Mouse (Mus musculus) liver, postnatal 0 days (tissue): ENCODE measurements around the gene Arhgef2. TPM values are rescaled to one million over a fixed set of nuclear protein-coding genes. Genes with fewer than 3 reads are reported as not detected.

Experiments
- ATAC-seq: fragments of 200-750 bp; cut with Nextera tagmentation; 2 replicates; pipeline ENCODE4 v1.8.0; 2017; ENCODE audit warnings: mild to moderate bottlenecking, moderate library complexity
- DNase-seq: peaks from one replicate; pipeline ENCODE4 v3.0.0-alpha.2; 2016
- H3K27ac ChIP-seq: fragments of 300-500 bp; sonication (generic); 2 replicates; pipeline ENCODE4 v1.5.1; 2014; ENCODE audit warnings: antibody characterized with exemption, moderate library complexity, mild to moderate bottlenecking, low read depth
- H3K27me3 ChIP-seq: fragments of 300-500 bp; sonication (generic); 2 replicates; pipeline ENCODE4 v1.6.1; 2014; ENCODE audit warnings: low read length, control low read depth, mixed read lengths; ENCODE audit not compliant: insufficient read depth
- H3K36me3 ChIP-seq: fragments of 300-500 bp; sonication (generic); replicated peaks from 2 replicates; pipeline ENCODE4 v1.6.1; 2014; ENCODE audit warnings: mild to moderate bottlenecking, control low read depth, low read length, moderate library complexity, mixed read lengths; ENCODE audit not compliant: insufficient read depth
- H3K4me1 ChIP-seq: fragments of 300-500 bp; sonication (generic); 2 replicates; pipeline ENCODE4 v1.6.1; 2014; ENCODE audit warnings: antibody characterized with exemption, mild to moderate bottlenecking, control low read depth; ENCODE audit not compliant: insufficient read depth
- H3K4me2 ChIP-seq: fragments of 300-500 bp; sonication (generic); 2 replicates; pipeline ENCODE4 v1.6.1; 2014; ENCODE audit warnings: low read depth, mild to moderate bottlenecking, low read length, moderate library complexity, mixed read lengths
- H3K4me3 ChIP-seq: fragments of 300-500 bp; sonication (generic); 2 replicates; pipeline ENCODE4 v1.5.1; 2014; ENCODE audit warnings: low read depth, low read length
- H3K9ac ChIP-seq: fragments of 300-500 bp; sonication (generic); replicated peaks from 2 replicates; pipeline ENCODE4 v1.6.1; 2014; ENCODE audit warnings: mild to moderate bottlenecking, moderate library complexity
- H3K9me3 ChIP-seq: fragments of 300-500 bp; sonication (generic); 2 replicates; pipeline ENCODE4 v1.6.1; 2016; ENCODE audit warnings: mild to moderate bottlenecking, control low read depth, low read length, mixed read lengths
- CTCF ChIP-seq: sonication (generic); IDR thresholded peaks from 2 replicates; pipeline ENCODE4 v1.5.1; 2016; ENCODE audit warnings: antibody characterized with exemption, low read depth
- EP300 ChIP-seq: IDR thresholded peaks from 2 replicates; pipeline ENCODE4 v1.6.1; 2016; ENCODE audit warnings: antibody characterized with exemption, low read depth, mild to moderate bottlenecking
- WGBS: fragments of 180-500 bp; shearing (Covaris S2); extraction: QIAGEN DNeasy Blood & Tissue Kit; methylation state at CpG from one replicate; pipeline ENCODE4 v1.1.7; 2014; ENCODE audit not compliant: insufficient replicate concordance; 5-methylcytosine and 5-hydroxymethylcytosine counted together
- polyA plus RNA-seq: library from polyadenylated mRNA; unstranded; fragments of >200 nt; fragmentation: Nextera tagmentation; extraction: Ambion mirVana; gene quantifications from 2 replicates; pipeline ENCODE4 v1.2.1, GENCODE M21; 2015

The Arhgef2 gene
- polyA plus RNA-seq, 1 experiment from 2014 or later = 13.7 TPM

DNA sequence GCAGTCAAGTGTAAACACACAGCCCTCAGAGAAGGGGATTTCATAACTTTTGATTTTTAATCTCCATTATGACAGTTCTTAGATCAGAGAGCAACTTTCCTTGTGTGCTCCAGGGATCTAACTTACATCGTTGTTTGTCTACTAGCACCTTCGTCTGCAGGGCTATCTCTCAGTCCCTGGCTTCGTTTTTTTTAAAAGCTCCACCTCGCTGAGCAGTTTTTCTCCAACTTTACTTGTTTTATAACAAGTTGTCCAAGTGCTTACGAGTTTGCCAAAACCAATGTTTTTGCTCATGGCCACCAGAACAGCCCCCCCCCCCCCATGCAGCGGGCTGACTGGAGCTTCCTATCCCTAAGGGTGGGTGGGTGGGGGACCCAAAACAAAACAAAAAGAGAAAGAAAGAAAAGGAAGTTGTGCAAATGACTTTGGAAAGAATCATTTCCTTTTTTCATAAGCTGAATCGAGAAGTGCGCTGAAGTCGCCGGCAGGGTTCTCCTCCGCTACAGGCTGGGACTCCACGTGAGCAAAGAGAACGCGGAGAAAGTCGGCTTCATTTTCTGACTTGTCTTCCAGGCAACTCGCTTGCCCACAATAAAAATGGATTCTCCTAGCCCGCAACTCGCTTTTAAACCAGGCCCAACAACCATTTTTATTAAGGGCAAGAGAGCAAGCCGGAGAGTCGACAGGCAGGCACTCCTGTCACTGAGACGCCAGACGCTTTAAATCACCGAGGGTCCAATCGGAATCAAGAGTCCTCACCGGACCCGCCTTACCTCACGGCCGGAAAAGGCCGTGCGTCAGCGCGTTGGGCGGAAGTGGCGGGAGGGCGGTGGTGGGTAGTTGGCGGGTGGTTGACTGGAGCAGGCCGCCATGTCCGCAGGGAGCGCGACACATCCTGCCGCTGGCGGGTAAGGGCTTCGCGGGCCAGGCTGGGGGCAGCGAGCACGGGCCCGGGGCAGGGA lies 79.5 kb downstream of the Arhgef2 start, which contains the start of gene Khdc4:
Gene Khdc4, plus strand, starts transcription at position 824 of the 962 bp plus-strand sequence.
- no peaks in the 10 kb centered on the region for H3K27me3 ChIP-seq
- peak within 1 kb of the TSS; percentile 90 for H3K4me3 ChIP-seq
- H3K4me1 ChIP-seq = 0 out of 2 replicates have a peak, but pooled peaks cover 4% of the 10 kb centered on the region
- under 1% methylated on average over 47 of the region's 47 CpGs for WGBS
- peak; percentile 97 for ATAC-seq
- peak; percentile 96 for DNase-seq
- H3K9ac ChIP-seq = peak within 1 kb of the TSS; percentile 94
- H3K27ac ChIP-seq = peak within 1 kb of the TSS; percentile 98
- H3K36me3 ChIP-seq = peaks cover 18% of the 10 kb centered on the region
- TF ChIP-seq EP300 = peak; percentile 48; the same call in 1 of the 2 replicates
- TF ChIP-seq CTCF = no peak; the same call in 1 of the 2 replicates
- H3K9me3 ChIP-seq = no peaks in the 10 kb centered on the region
- peak within 1 kb of the TSS; percentile 75 for H3K4me2 ChIP-seq

DNA sequence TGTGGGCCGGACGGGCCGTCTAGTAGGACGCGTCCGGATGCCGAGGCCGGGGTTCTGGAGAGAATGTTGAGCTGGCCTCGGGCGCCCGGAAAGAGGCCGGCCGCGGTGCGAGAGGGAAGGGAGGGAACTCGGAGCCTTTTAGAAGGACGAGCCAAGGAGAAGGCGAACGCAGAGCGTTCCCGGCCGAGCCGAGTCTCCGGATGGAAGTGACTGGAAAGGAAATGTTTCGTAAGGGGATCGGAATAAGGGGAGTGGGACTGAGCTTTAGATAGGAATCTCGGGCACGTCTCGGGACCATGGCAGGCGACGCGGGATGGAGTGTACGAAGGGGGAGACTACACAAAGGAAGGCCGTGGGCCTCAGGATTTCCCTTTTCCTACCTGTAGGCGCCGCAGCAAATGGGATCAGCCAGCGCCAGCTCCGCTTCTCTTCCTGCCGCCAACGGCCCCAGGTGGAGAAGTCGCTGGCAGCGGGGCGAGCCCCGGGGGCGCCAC lies 80.2 kb downstream of the Arhgef2 start:
- TF ChIP-seq EP300 = no peak
- TF ChIP-seq CTCF = peak; percentile 34
- Histone ChIP-seq H3K4me2 (peak overlapping the region; percentile 75), H3K9me3 (no peaks in the 10 kb centered on the region), H3K27me3 (no peaks in the 10 kb centered on the region), H3K4me1 (0 out of 2 replicates have a peak, but pooled peaks cover 4% of the 10 kb centered on the region), H3K27ac (peak overlapping the region; percentile 98), H3K9ac (peak overlapping the region; percentile 94), H3K4me3 (peak overlapping the region; percentile 90), H3K36me3 (peaks cover 26% of the 10 kb centered on the region)
- DNase-seq (peak; percentile 64), ATAC-seq (peak; percentile 53)
- 0% methylated on average over 43 of the region's 45 CpGs for WGBS

DNA sequence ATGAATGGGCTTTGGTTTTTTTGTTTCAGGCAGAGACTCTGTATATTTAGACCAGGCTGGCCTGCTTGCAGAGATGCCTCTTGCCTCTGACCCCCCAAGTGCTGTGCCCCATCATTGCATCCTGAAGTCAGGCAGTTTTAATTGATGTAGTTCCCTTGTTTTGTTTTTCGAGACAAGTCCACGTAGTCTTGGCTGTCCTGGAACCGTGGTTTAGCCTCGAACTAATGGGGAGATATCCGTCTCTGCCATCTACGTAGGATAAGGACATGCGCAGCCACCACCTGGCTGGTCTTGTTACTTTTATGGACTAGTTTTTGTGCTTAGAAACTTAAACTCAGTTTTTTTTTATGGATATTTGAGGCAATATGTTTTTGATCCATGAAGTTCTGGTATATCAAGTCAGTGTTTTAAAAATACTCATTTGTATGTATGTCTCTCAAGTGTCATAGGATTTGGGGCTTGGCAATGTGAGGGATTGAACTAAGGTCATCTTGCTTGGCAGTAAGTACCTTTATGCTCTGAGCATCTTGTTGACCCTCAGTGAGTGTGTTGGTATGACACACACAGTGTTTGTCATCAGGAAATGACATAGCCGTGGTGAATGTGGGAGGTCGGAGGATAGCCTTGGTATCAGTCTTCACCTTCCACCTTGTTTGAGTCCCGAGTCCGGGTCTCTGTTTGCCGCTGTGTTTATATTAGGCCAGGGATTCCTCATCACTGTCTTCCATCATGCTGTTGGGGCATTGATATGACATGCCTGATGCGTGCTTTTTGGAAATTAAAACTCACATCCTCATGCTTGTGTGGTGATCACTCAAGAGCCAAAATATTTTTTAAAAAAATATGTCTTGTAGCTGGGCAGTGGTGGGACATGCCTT lies 81.2 kb downstream of the Arhgef2 start:
- H3K9me3 ChIP-seq = no peaks in the 10 kb centered on the region
- no peaks in the 10 kb centered on the region for H3K27me3 ChIP-seq
- no peak for ATAC-seq
- TF ChIP-seq EP300 (no peak), CTCF (no peak)
- peak overlapping the region; percentile 90 for H3K4me3 ChIP-seq
- peaks cover 28% of the 10 kb centered on the region for H3K36me3 ChIP-seq
- H3K9ac ChIP-seq = peak overlapping the region; percentile 94
- peak; percentile 18 for DNase-seq
- H3K4me2 ChIP-seq = peak overlapping the region; percentile 75
- 19% methylated on average over 13 of the region's 13 CpGs for WGBS
- peak overlapping the region; percentile 98; the same call in 1 of the 2 replicates for H3K27ac ChIP-seq
- H3K4me1 ChIP-seq = 0 out of 2 replicates have a peak, but pooled peaks cover 4% of the 10 kb centered on the region

DNA sequence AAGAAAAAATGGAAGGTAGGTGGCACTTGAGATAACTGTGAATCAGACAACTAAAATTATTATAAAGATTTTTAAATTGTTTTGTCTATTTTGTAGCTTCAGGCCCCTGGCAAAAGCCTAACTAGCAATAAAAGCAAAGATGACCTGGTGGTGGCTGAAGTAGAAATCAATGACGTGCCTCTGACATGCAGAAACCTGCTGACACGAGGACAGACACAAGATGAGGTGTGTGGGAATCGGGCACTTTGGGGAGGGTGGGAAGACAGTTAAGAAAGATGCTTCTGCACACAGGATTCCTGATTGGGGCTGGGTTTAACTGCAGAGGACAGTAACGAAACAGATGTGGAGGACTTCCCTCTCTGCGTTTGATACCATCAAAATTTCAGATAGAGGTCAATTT lies 83.3 kb downstream of the Arhgef2 start:
- no peaks in the 10 kb centered on the region for H3K27me3 ChIP-seq
- no peak overlapping the region for H3K4me2 ChIP-seq
- 79% methylated on average over 5 of the region's 5 CpGs for WGBS
- H3K4me1 ChIP-seq = 0 out of 2 replicates have a peak, but pooled peaks cover 4% of the 10 kb centered on the region
- H3K4me3 ChIP-seq = no peak overlapping the region
- TF ChIP-seq CTCF = no peak
- TF ChIP-seq EP300 = no peak
- no peak for DNase-seq
- H3K36me3 ChIP-seq = peaks cover 44% of the 10 kb centered on the region
- H3K27ac ChIP-seq = no peak overlapping the region
- H3K9ac ChIP-seq = no peak overlapping the region
- H3K9me3 ChIP-seq = no peaks in the 10 kb centered on the region
- no peak for ATAC-seq

DNA sequence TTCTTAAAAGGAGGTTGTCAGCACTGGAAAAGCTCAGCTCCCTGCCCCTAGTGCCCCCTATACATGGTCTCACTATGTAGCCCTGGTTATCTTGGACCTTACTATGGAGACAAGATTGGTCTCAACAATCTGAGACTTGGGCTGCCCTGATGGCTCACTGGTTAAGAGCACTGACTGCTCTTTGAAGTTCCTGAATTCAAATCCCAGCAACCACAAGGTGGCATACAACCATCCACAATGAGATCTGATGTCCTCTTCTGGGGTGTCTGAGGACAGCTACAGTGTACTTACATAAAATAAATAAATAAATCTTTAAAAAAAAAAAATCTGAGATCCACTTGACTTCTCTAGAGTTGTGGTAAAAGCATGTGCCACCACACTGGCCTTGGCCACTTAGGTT lies 89.8 kb downstream of the Arhgef2 start:
- H3K4me3 ChIP-seq = no peak overlapping the region
- H3K36me3 ChIP-seq = peaks cover 83% of the 10 kb centered on the region
- H3K9ac ChIP-seq = no peak overlapping the region
- H3K9me3 ChIP-seq = no peaks in the 10 kb centered on the region
- no peak overlapping the region for H3K4me2 ChIP-seq
- DNase-seq (no peak), ATAC-seq (no peak)
- H3K27me3 ChIP-seq = no peaks in the 10 kb centered on the region
- H3K4me1 ChIP-seq = no peaks in the 10 kb centered on the region
- TF ChIP-seq CTCF = peak; percentile 26; the same call in 1 of the 2 replicates
- TF ChIP-seq EP300 = no peak
- H3K27ac ChIP-seq = no peak overlapping the region

Other genes starting within 250 kb of the Arhgef2 start
- 1.7 and 2.0 TPM in 2 replicates for gene Paqr6, start 241.4 kb upstream of the Arhgef2 start, polyA plus RNA-seq
- gene Bglap3, start 233.2 kb upstream of the Arhgef2 start, polyA plus RNA-seq = 0.43 and 0.62 TPM in 2 replicates
- not detected in 2 replicates for gene Bglap2, start 227.3 kb upstream of the Arhgef2 start, polyA plus RNA-seq
- gene Bglap, start 221.5 kb upstream of the Arhgef2 start, polyA plus RNA-seq = not detected in 2 replicates
- 59.5 and 64.3 TPM in 2 replicates for gene Pmf1, start 195.6 kb upstream of the Arhgef2 start, polyA plus RNA-seq
- 9.0 and 9.2 TPM in 2 replicates for gene Slc25a44, start 180.8 kb upstream of the Arhgef2 start, polyA plus RNA-seq
- 27.3 and 30.0 TPM in 2 replicates for gene Sema4a, start 144.8 kb upstream of the Arhgef2 start, polyA plus RNA-seq
- gene Lmna, start 96.0 kb upstream of the Arhgef2 start, polyA plus RNA-seq = 68.4 and 73.4 TPM in 2 replicates
- gene Mex3a, start 73.6 kb upstream of the Arhgef2 start, polyA plus RNA-seq = 0.37 and 0.51 TPM in 2 replicates
- 0.13 and 0.29 TPM in 2 replicates for gene Rab25, start 57.7 kb upstream of the Arhgef2 start, polyA plus RNA-seq
- 104 and 106 TPM in 2 replicates for gene Lamtor2, start 52.9 kb upstream of the Arhgef2 start, polyA plus RNA-seq
- 12.5 and 13.5 TPM in 2 replicates for gene Ubqln4, start 52.2 kb upstream of the Arhgef2 start, polyA plus RNA-seq
- gene Ssr2, start 30.1 kb upstream of the Arhgef2 start, polyA plus RNA-seq = 141 and 155 TPM in 2 replicates
- gene Rxfp4, start 47.2 kb downstream of the Arhgef2 start, polyA plus RNA-seq = not detected in 2 replicates
- 18.8 and 19.8 TPM in 2 replicates for gene Khdc4, start 79.8 kb downstream of the Arhgef2 start, polyA plus RNA-seq
- 25.6 and 26.3 TPM in 2 replicates for gene Rit1, start 110.9 kb downstream of the Arhgef2 start, polyA plus RNA-seq
- gene Syt11, start 169.2 kb downstream of the Arhgef2 start, polyA plus RNA-seq = 0.36 and 0.51 TPM in 2 replicates
- gene Gon4l, start 229.3 kb downstream of the Arhgef2 start, polyA plus RNA-seq = 1.5 and 1.6 TPM in 2 replicates